Mouse (Mus musculus): ENCODE measurements around the gene Ubald2. TPM values are rescaled to one million over a fixed set of nuclear protein-coding genes. Genes with fewer than 3 reads are reported as not detected.

The Ubald2 gene
- polyA plus RNA-seq, 1 experiment from 2014 or later, result 29.8 TPM

DNA sequence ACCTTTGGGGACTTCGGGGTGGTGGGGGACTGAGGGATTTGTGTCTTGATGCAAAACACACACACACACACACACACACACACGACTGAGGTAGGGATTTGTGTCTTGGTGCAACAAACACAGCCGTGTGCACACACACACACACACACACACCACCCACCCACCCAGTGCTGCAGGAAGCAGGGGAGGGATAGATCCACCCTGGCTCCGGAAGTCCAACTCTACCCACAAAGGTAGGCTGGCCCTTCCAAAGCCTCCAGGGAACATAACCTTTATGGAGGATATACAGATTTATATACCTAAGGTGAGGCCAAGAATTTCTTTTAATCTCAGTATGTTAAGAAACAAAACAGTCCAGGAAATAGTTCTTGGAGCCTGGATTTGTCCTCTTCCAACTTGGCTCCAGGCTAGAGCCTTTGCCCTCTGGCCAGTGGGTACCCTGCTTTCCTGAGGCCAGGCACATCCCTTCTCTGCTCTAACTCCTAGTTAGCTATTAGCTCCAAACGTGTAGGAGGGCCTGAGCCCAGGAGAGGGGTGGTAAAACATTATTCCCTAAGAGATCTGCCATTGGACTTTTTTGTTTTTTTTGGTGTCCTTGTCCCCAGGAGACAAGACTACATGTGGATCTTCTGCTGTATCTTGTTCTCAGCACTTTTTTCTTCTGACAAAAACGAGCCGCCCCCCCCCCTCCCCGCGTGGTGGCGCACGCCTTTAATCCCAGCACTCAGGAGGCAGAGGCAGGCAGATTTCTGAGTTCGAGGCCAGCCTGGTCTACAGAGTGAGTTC is 1.3 kb downstream of the Ubald2 start:
- Histone ChIP-seq H3K27ac (ENCODE audit: low read depth) (peak overlapping the region; percentile 98), H3K9me3 (ENCODE audit: low read length) (no peaks in the 10 kb centered on the region), H3K9ac (replicated peaks) (peak overlapping the region; percentile 95), H3K4me3 (ENCODE audit: low read depth, low read length) (peak overlapping the region; percentile 85), H3K4me1 (ENCODE audit: insufficient read depth) (peaks cover 45% of the 10 kb centered on the region), H3K27me3 (ENCODE audit: insufficient read depth, low read length) (no peaks in the 10 kb centered on the region), H3K36me3 (replicated peaks; ENCODE audit: insufficient read depth, low read length) (peaks cover 37% of the 10 kb centered on the region), H3K4me2 (ENCODE audit: low read depth, low read length) (peak overlapping the region; percentile 90)
- ATAC-seq, result no peak
- WGBS (ENCODE audit: insufficient replicate concordance), result 42% methylated on average over 12 of the region's 12 CpGs
- no peak for DNase-seq
- TF ChIP-seq CTCF (IDR thresholded peaks at IDR 0.05; ENCODE audit: low read depth), result no peak
- TF ChIP-seq EP300 (IDR thresholded peaks at IDR 0.05; ENCODE audit: low read depth), result no peak

- WGBS (ENCODE audit: insufficient replicate concordance), result 20% methylated on average over 5 of the region's 5 CpGs
- peak overlapping the region; percentile 90 for H3K4me2 ChIP-seq (ENCODE audit: low read depth, low read length)
- H3K4me1 ChIP-seq (ENCODE audit: insufficient read depth), result peaks cover 35% of the 10 kb centered on the region
- H3K9me3 ChIP-seq (ENCODE audit: low read length), result no peaks in the 10 kb centered on the region
- peak overlapping the region; percentile 98 for H3K27ac ChIP-seq (ENCODE audit: low read depth)
- no peak for DNase-seq
- H3K36me3 ChIP-seq (replicated peaks; ENCODE audit: insufficient read depth, low read length), result peaks cover 37% of the 10 kb centered on the region
- peak overlapping the region; percentile 85 for H3K4me3 ChIP-seq (ENCODE audit: low read depth, low read length)
- peak overlapping the region; percentile 44 for H3K9ac ChIP-seq (replicated peaks)
- no peak for TF ChIP-seq EP300 (IDR thresholded peaks at IDR 0.05; ENCODE audit: low read depth)
- no peak for TF ChIP-seq CTCF (IDR thresholded peaks at IDR 0.05; ENCODE audit: low read depth)
- no peak for ATAC-seq
- no peaks in the 10 kb centered on the region for H3K27me3 ChIP-seq (ENCODE audit: insufficient read depth, low read length)
These were observed 2.3 kb downstream of the Ubald2 start for GRCm38 (mm10) chr11:116435992-116436724.

DNA sequence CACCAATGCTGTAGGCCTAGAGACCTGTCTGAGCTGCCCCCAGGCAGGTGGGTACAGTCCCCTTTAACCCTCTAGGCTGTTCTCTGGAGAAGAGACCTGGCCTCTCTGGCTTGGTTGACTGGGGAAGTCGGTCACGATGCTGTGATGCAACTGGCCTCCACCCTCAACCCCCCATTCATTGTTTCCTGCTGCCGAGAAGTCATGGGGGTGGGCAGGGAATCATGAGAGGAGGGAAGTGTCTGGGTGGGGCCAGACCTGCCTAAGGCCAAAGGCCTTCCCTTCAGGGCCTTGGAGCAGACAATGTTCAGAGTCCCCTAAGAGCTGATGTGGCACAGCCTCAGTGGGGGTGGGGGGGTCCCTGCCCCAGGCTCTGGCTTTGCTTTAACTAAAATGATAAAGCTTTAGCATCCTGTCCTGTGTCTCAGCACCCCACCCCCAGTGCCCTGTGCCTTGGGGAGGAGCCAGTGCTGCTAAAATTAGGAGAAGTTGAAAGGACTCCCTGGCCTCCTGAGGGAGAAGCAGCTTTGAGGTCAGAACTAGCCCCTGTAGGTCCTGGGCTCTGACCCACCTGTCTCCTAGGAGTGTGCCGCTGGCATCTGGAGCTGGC is 2.9 kb downstream of the Ubald2 start:
- peak overlapping the region; percentile 98 for H3K27ac ChIP-seq (ENCODE audit: low read depth)
- no peaks in the 10 kb centered on the region for H3K9me3 ChIP-seq (ENCODE audit: low read length)
- peak overlapping the region; percentile 90 for H3K4me2 ChIP-seq (ENCODE audit: low read depth, low read length)
- ATAC-seq (no peak), DNase-seq (peak; percentile 70)
- H3K9ac ChIP-seq (replicated peaks), result peak overlapping the region; percentile 44
- peaks cover 37% of the 10 kb centered on the region for H3K36me3 ChIP-seq (replicated peaks; ENCODE audit: insufficient read depth, low read length)
- H3K27me3 ChIP-seq (ENCODE audit: insufficient read depth, low read length), result no peaks in the 10 kb centered on the region
- WGBS (ENCODE audit: insufficient replicate concordance), result 21% methylated on average over 4 of the region's 4 CpGs
- peaks cover 31% of the 10 kb centered on the region for H3K4me1 ChIP-seq (ENCODE audit: insufficient read depth)
- peak overlapping the region; percentile 85 for H3K4me3 ChIP-seq (ENCODE audit: low read depth, low read length)
- no peak for TF ChIP-seq EP300 (IDR thresholded peaks at IDR 0.05; ENCODE audit: low read depth)
- no peak for TF ChIP-seq CTCF (IDR thresholded peaks at IDR 0.05; ENCODE audit: low read depth)

- Histone ChIP-seq H3K4me2 (ENCODE audit: low read depth, low read length) (peak overlapping the region; percentile 90), H3K4me1 (ENCODE audit: insufficient read depth) (peaks cover 31% of the 10 kb centered on the region), H3K27ac (ENCODE audit: low read depth) (peak overlapping the region; percentile 98), H3K27me3 (ENCODE audit: insufficient read depth, low read length) (no peaks in the 10 kb centered on the region), H3K9ac (replicated peaks) (peak overlapping the region; percentile 44), H3K4me3 (ENCODE audit: low read depth, low read length) (no peak overlapping the region), H3K36me3 (replicated peaks; ENCODE audit: insufficient read depth, low read length) (peaks cover 37% of the 10 kb centered on the region), H3K9me3 (ENCODE audit: low read length) (no peaks in the 10 kb centered on the region)
- ATAC-seq (no peak), DNase-seq (no peak)
- 85% methylated on average over 11 of the region's 11 CpGs for WGBS (ENCODE audit: insufficient replicate concordance)
- no peak for TF ChIP-seq CTCF (IDR thresholded peaks at IDR 0.05; ENCODE audit: low read depth)
- no peak for TF ChIP-seq EP300 (IDR thresholded peaks at IDR 0.05; ENCODE audit: low read depth)
These were observed 3.6 kb downstream of the Ubald2 start for GRCm38 (mm10) chr11:116437541-116437940.

DNA sequence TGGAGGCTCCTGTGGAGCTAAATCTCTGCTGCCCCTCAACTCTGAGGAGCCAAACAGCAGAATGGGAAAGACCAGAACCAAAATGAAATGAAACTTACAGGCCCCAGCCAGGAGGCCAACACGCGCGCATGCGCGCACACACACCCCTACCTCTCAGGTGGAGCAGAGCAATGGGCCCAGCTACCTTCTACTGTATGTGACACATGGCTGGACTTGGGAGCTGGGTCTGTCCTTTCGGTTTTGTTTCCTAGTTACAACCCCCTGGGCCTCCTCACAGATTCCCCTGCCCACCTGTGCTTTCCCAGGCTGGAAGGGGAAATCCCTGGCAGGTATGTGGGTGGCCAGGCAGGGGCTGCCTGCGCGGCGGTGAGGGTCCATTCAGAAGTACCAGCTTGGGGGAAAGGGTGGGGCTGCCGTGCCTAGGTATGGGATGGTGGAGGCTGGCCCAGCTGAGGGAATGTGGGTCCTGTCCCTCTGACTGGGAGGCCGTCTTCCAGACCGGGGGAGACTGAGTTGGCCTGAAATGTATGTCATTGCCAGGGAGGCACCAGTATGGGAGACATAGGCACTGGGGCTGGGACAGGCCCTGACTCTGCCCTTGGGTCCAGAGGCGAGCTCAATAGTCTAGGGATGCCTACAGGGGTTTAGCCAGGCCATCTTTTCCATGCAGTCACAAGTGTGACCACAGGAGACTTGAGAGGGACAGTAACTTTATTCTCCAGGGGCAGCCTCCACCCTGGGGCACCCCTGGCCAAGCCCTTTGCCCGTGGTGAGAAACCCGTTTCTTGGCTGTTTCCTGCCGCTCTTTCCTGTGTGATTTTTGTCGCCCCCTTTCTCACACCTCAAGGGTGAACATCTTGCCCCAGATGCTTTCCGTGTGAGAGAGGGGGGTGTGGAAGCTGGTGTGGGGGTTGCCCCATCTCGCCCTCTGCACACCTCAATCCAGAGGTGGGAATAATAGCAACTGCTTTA is 5.7 kb downstream of the Ubald2 start:
- TF ChIP-seq CTCF (IDR thresholded peaks at IDR 0.05; ENCODE audit: low read depth) (no peak), EP300 (IDR thresholded peaks at IDR 0.05; ENCODE audit: low read depth) (no peak)
- Histone ChIP-seq H3K27me3 (ENCODE audit: insufficient read depth, low read length) (no peaks in the 10 kb centered on the region), H3K4me2 (ENCODE audit: low read depth, low read length) (no peak overlapping the region), H3K4me1 (ENCODE audit: insufficient read depth) (peaks cover 27% of the 10 kb centered on the region), H3K9ac (replicated peaks) (no peak overlapping the region), H3K9me3 (ENCODE audit: low read length) (no peaks in the 10 kb centered on the region), H3K36me3 (replicated peaks; ENCODE audit: insufficient read depth, low read length) (peaks cover 37% of the 10 kb centered on the region), H3K4me3 (ENCODE audit: low read depth, low read length) (no peak overlapping the region), H3K27ac (ENCODE audit: low read depth) (no peak overlapping the region)
- no peak for DNase-seq
- 71% methylated on average over 19 of the region's 19 CpGs for WGBS (ENCODE audit: insufficient replicate concordance)
- ATAC-seq, result no peak
